Mouse (Mus musculus) retina, embryonic 14.5 days (tissue): Measurements from ENCODE around the gene Olfm2.

ENCODE experiments used
- DNase-seq: peaks from one replicate; pipeline ENCODE4 v3.0.0-alpha.2; 2015; ENCODE audit warnings: low spot score

The Olfm2 gene

GRCm38 (mm10) chr9:20746017-20746660 is at the start of gene Olfm2:
Gene Olfm2, minus strand, starts transcription at chr9:20746349.
- peak; percentile 68 for DNase-seq

- DNase-seq: no peak
Observed at GRCm38 (mm10) chr9:20794108-20794806, 48.1 kb upstream of the Olfm2 start.

- DNase-seq: peak; percentile 54
Observed at GRCm38 (mm10) chr9:20790345-20790744, 44.2 kb upstream of the Olfm2 start.

- no peak for DNase-seq
Observed at GRCm38 (mm10) chr9:20789651-20790050, 43.5 kb upstream of the Olfm2 start.

- DNase-seq: no peak
Observed at GRCm38 (mm10) chr9:20787992-20788391, 41.8 kb upstream of the Olfm2 start.

- no peak for DNase-seq
Observed at GRCm38 (mm10) chr9:20785055-20785454, 38.9 kb upstream of the Olfm2 start.

- DNase-seq: no peak
Observed at GRCm38 (mm10) chr9:20781286-20781685, 35.1 kb upstream of the Olfm2 start.

- DNase-seq: no peak
Observed at GRCm38 (mm10) chr9:20765274-20765673, 19.1 kb upstream of the Olfm2 start.

- DNase-seq: no peak
Observed at GRCm38 (mm10) chr9:20763099-20763498, 16.9 kb upstream of the Olfm2 start.

- DNase-seq: no peak
Observed at GRCm38 (mm10) chr9:20762197-20762961, 16.2 kb upstream of the Olfm2 start.

GRCm38 (mm10) chr9:20761388-20761787 is 15.2 kb upstream of the Olfm2 start:
- no peak for DNase-seq

- no peak for DNase-seq
Observed at GRCm38 (mm10) chr9:20760813-20761212, 14.7 kb upstream of the Olfm2 start.

GRCm38 (mm10) chr9:20758896-20759295 is 12.7 kb upstream of the Olfm2 start:
- DNase-seq: no peak

- no peak for DNase-seq
Observed at GRCm38 (mm10) chr9:20758243-20758642, 12.1 kb upstream of the Olfm2 start.

GRCm38 (mm10) chr9:20757087-20757955 is 11.2 kb upstream of the Olfm2 start:
- peak; percentile 94 for DNase-seq

GRCm38 (mm10) chr9:20756081-20756700 is 10.0 kb upstream of the Olfm2 start:
- DNase-seq: no peak

- no peak for DNase-seq
Observed at GRCm38 (mm10) chr9:20754335-20754734, 8.2 kb upstream of the Olfm2 start.

GRCm38 (mm10) chr9:20751477-20752029 is 5.4 kb upstream of the Olfm2 start:
- DNase-seq: peak; percentile 62

GRCm38 (mm10) chr9:20749213-20749612 is 3.1 kb upstream of the Olfm2 start:
- no peak for DNase-seq

GRCm38 (mm10) chr9:20748540-20748939 is 2.4 kb upstream of the Olfm2 start:
- DNase-seq: no peak

GRCm38 (mm10) chr9:20747682-20748081 is 1.5 kb upstream of the Olfm2 start:
- no peak for DNase-seq
